In genomic region chr1:62587536-62587935, GRCm38 (mm10) we compare ENCODE assay signal across 18 mouse cellular contexts.
"Had no signal": no experiment of that assay in that cellular context is flagged by ENCODE, and none has a peak within 500 bp of the region (broad histone marks: within the 10 kb centered on the region; RNA-seq: fewer than 3 reads in every experiment).

No protein-coding gene starts in this region.

- H3K27ac ChIP-seq: kidney, embryonic 15.5 days; left cerebral cortex, adult 2 months; limb, embryonic 12.5 days; limb, embryonic 15.5 days; liver, embryonic 14.5 days; macrophage; midbrain, embryonic 13.5 days had no signal

- H3K4me2 ChIP-seq: kidney, embryonic 15.5 days; limb, embryonic 12.5 days; limb, embryonic 15.5 days; liver, embryonic 11.5 days; lung, embryonic 14.5 days; midbrain, embryonic 13.5 days had no signal

- H3K4me3 ChIP-seq: kidney, embryonic 15.5 days; left cerebral cortex, adult 2 months; limb, embryonic 12.5 days; limb, embryonic 15.5 days; midbrain, embryonic 13.5 days had no signal

- H3K9me3 ChIP-seq: kidney, embryonic 15.5 days; limb, embryonic 12.5 days; limb, embryonic 15.5 days; midbrain, embryonic 13.5 days had no signal

- H3K27me3 ChIP-seq: kidney, embryonic 15.5 days; limb, embryonic 12.5 days; limb, embryonic 15.5 days; midbrain, embryonic 13.5 days had no signal

- DNase-seq: kidney, adult 11 months; kidney, adult 8-10 months; kidney, postnatal 10 days; kidney, postnatal 36 days; liver, postnatal 0 days; lung, embryonic 14.5 days; thymus, adult 18-20 months; thymus, postnatal 36 days had no signal

- ATAC-seq: liver, postnatal 0 days; lung, postnatal 0 days; midbrain, embryonic 13.5 days; midbrain, embryonic 16.5 days had no signal

- H3K9ac ChIP-seq: kidney, embryonic 15.5 days; limb, embryonic 12.5 days; limb, embryonic 15.5 days; liver, embryonic 14.5 days; liver, postnatal 0 days; lung, embryonic 14.5 days; midbrain, embryonic 13.5 days had no signal

- H3K36me3 ChIP-seq: kidney, embryonic 15.5 days; limb, embryonic 12.5 days; limb, embryonic 15.5 days; midbrain, embryonic 13.5 days had no signal
